Mouse (Mus musculus) testis, adult 2 months (tissue): Measurements from ENCODE around the gene Fam120b. TPM values are rescaled to one million over a fixed set of nuclear protein-coding genes. Genes with fewer than 3 reads are reported as not detected.
A peak's percentile ranks its signal among the peaks of the same experiment; 100 is the strongest.

Experiments
- H3K27ac ChIP-seq: fragments of 200-500 bp; 2 replicates; pipeline ENCODE4 v1.5.1; 2012; ENCODE audit warnings: low read depth, low read length; ENCODE audit not compliant: control insufficient read depth, insufficient read depth
- H3K27me3 ChIP-seq: fragments of 200-500 bp; 2 replicates; pipeline ENCODE4 v1.6.1; 2012; ENCODE audit warnings: mild to moderate bottlenecking, low read length, moderate library complexity; ENCODE audit not compliant: control insufficient read depth, insufficient read depth
- H3K36me3 ChIP-seq: fragments of 200-500 bp; 2 replicates; pipeline ENCODE4 v1.6.1; 2012; ENCODE audit warnings: mild to moderate bottlenecking, low read length; ENCODE audit not compliant: control insufficient read depth, insufficient read depth
- H3K4me1 ChIP-seq: fragments of 200-500 bp; 2 replicates; pipeline ENCODE4 v1.6.1; 2012; ENCODE audit warnings: low read length; ENCODE audit not compliant: control insufficient read depth, insufficient read depth
- H3K4me3 ChIP-seq: fragments of 200-500 bp; 2 replicates; pipeline ENCODE4 v1.5.1; 2012; ENCODE audit warnings: low read depth, mild to moderate bottlenecking, low read length, moderate library complexity, mixed read lengths; ENCODE audit not compliant: control insufficient read depth
- CTCF ChIP-seq: fragments of 200-500 bp; IDR thresholded peaks from 2 replicates; pipeline ENCODE4 v1.5.1; 2012; ENCODE audit warnings: low read depth, mild to moderate bottlenecking, inconsistent platforms, low read length, moderate library complexity; ENCODE audit not compliant: control insufficient read depth, insufficient read depth, insufficient replicate concordance
- POLR2A ChIP-seq: fragments of 200-500 bp; IDR thresholded peaks from 2 replicates; pipeline ENCODE4 v1.6.1; 2012; ENCODE audit warnings: low read depth, mild to moderate bottlenecking, inconsistent platforms, low read length, moderate library complexity; ENCODE audit not compliant: control insufficient read depth
- polyA plus RNA-seq: library from polyadenylated mRNA; depleted of rRNA; stranded (reverse); fragments of >200 nt; gene quantifications from 2 replicates; pipeline ENCODE4 v1.2.3, GENCODE M21; 2012; rRNA removed

Fam120b gene
- polyA plus RNA-seq: 16.5 and 16.8 TPM in 2 replicates

DNA sequence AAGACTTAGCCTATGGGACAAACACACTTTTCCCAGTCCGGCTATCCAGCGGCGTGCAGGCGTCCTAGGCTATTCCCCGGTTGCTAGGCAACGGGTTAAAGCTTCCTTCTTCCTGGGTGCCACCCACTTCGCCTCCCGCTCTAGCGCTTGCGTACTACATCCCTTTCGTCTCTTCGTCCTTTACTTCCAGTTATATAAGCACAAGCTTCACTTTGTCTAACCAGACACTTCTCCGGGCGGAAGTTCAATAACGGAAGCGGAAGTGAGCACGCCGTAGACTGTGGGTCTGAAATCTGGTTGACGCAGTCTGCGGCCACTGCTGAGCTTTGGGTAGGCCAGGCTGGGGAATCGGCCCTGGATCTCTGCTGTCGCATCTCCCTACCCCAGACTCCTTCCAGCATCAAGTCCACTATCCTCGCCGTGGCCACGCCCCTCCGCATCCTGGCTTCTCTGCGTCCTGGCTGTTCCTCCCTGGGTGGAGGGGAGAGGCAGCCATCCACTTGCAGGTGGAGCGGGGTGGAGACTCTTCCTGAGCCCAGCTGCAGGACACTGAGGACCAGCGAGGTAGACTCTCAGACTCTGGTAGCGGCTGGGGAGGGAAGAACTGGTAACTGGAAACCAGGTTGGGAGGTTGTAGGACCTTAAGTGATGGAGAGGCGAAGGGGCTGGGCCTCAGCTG is at the start of gene Fam120b:
Gene Fam120b (plus strand): TSS at position 206 of the 679 bp plus-strand sequence.
- TF ChIP-seq POLR2A (peak; percentile 74), CTCF (no peak)
- H3K27ac ChIP-seq: peak within 1 kb of the TSS; percentile 75

DNA sequence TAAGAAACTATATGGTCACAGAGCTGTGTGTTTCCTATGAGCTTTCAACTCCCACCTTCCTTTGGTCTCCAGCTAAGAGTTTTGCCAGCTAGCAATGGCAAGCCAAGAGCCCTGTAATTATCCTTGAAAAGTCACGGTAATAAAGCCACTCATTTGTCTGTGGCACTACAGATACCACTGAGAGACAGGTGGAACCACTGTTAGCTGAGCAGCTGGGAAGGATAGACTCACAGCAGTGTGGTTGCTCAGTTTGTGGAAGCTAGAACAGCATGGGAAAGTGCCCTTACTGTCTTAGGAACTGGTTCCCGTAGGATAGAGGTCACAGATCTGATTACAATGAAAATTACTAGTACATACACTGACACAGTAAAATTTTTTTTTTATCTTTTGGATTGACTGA is 45.9 kb upstream of the Fam120b start:
- H3K4me3 ChIP-seq: no peak overlapping the region
- H3K36me3 ChIP-seq: no peaks in the 10 kb centered on the region
- no peak for TF ChIP-seq CTCF
- TF ChIP-seq POLR2A: no peak
- H3K27ac ChIP-seq: no peak overlapping the region
- H3K4me1 ChIP-seq: no peaks in the 10 kb centered on the region
- no peaks in the 10 kb centered on the region for H3K27me3 ChIP-seq

More for the DNA sequence above, at the start of gene Fam120b:
- Histone ChIP-seq H3K4me1 (peaks cover 3% of the 10 kb centered on the region), H3K4me3 (peak within 1 kb of the TSS; percentile 96), H3K27me3 (no peaks in the 10 kb centered on the region), H3K36me3 (no peaks in the 10 kb centered on the region)

DNA sequence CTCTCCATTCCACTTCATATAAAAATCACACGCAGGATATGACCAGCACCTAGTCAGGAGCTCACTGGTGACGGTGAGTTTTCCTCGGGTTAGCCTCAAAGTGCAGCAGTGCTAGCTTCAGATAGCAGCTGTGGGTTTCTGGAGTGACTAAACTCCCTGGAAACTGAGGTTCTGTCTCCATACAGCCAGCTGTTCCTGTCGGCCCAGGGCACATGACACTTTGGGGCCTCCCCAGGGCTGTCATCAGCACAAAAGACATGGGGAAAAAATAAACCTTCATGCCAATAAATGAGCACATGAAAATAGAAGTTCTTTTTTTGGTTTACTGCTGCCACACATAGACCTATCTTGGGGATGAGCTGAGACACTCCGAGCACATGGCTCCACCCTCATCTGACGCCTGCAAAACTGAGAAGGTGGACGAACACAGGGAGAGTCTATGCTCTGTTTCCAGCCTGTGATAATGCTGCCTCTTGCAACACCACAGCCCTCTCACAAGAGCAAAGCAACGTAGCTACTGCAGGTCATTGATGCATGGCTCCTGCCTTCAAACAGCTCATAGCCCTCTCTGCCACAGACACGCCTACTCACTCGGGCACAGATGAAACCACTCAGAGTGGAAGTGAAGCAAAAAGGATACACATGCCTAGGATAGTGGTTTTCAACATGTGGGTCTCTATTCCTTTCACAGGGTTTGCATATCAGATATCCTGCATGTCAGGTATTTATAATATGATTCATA is 43.0 kb upstream of the Fam120b start:
- Histone ChIP-seq H3K36me3 (no peaks in the 10 kb centered on the region), H3K27me3 (no peaks in the 10 kb centered on the region), H3K4me1 (no peaks in the 10 kb centered on the region), H3K27ac (no peak overlapping the region), H3K4me3 (no peak overlapping the region)
- TF ChIP-seq POLR2A: no peak
- no peak for TF ChIP-seq CTCF

DNA sequence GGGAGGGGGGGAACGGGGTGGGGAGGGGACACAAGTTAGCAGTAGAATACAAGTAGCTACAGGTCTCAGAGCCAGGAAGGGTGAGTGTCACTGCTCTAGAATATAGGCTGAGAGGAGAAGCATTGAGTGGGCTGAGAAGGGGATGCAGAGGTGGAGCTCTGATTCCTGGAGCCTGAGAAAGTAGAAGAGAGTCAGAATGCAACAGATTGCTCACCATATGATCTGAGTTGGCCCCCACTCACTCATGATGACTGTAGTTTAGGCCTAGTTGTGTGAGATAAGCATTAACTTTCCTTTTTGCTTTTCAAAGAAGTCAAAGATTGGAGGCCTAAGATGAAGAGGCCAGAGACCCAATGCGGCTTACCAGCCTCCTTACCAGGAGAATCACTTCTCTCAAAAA is 42.0 kb upstream of the Fam120b start:
- no peak overlapping the region for H3K4me3 ChIP-seq
- H3K36me3 ChIP-seq: no peaks in the 10 kb centered on the region
- H3K27ac ChIP-seq: no peak overlapping the region
- no peaks in the 10 kb centered on the region for H3K27me3 ChIP-seq
- no peak for TF ChIP-seq CTCF
- no peak for TF ChIP-seq POLR2A
- no peaks in the 10 kb centered on the region for H3K4me1 ChIP-seq

DNA sequence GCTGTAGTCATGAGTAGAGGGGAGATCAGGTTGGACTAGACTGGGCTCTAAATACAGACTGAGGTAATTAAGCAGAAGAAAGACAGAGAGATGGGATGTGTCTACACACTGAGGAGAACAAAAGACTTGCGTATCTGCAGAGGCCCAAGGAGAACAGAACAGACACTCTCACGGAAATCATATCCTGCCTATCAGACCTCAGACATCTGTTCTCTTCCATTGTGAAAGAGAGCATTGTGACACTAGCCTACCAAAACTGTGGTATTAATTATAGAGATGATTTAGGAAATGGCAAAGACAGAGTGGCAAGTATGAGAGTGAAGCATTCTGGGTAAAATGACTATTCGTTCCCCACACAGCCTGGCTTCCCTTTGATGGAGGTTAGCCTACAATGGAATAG is 40.9 kb upstream of the Fam120b start:
- H3K4me3 ChIP-seq: no peak overlapping the region
- no peak for TF ChIP-seq CTCF
- TF ChIP-seq POLR2A: no peak
- H3K36me3 ChIP-seq: no peaks in the 10 kb centered on the region
- H3K4me1 ChIP-seq: no peaks in the 10 kb centered on the region
- no peak overlapping the region for H3K27ac ChIP-seq
- no peaks in the 10 kb centered on the region for H3K27me3 ChIP-seq

DNA sequence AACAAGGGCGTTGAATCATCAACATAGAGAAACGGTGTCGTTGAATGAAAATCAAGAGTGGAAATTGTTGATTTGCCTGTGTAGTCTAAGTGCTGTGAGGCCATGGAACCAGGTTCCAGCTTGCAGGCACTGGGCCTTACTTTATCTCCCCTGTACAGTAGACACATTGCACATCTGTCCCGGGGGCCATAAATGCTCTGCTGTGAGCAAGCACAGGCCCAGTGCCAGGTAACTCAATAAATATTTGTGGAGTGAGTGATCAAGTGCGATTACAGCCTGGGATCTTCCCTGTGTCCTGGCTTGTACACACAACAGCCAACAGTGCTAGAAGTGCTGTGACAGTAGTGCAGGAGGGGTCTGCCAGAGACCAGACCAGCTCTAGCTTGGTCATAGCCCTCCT is 39.5 kb upstream of the Fam120b start:
- H3K27me3 ChIP-seq: no peaks in the 10 kb centered on the region
- TF ChIP-seq CTCF (no peak), POLR2A (no peak)
- H3K36me3 ChIP-seq: no peaks in the 10 kb centered on the region
- no peak overlapping the region for H3K27ac ChIP-seq
- H3K4me3 ChIP-seq: no peak overlapping the region
- H3K4me1 ChIP-seq: no peaks in the 10 kb centered on the region

DNA sequence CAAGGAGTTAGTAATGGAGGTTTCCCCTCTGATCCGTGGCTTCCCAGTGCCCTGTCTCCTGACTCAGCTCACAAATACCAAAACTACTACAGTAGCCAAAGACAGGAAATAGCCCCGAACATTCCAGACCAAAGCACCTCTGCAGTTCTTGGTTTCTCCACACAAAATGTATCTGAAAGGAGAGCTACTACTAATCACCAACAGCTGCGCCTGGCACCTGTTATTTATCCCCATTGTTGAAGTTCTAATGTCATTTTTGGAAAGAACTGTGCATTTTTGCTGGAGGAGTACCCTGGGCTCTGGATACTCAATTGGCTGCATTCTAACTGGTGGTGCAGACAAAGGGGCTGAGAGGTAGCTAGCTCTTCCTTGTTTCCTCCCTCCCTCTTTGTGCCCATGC is 38.9 kb upstream of the Fam120b start:
- Histone ChIP-seq H3K4me1 (no peaks in the 10 kb centered on the region), H3K36me3 (no peaks in the 10 kb centered on the region), H3K27me3 (no peaks in the 10 kb centered on the region), H3K27ac (no peak overlapping the region), H3K4me3 (no peak overlapping the region)
- TF ChIP-seq CTCF (no peak), POLR2A (no peak)
